16 mouse cellular contexts compared by ENCODE assay signal in the genomic region with DNA sequence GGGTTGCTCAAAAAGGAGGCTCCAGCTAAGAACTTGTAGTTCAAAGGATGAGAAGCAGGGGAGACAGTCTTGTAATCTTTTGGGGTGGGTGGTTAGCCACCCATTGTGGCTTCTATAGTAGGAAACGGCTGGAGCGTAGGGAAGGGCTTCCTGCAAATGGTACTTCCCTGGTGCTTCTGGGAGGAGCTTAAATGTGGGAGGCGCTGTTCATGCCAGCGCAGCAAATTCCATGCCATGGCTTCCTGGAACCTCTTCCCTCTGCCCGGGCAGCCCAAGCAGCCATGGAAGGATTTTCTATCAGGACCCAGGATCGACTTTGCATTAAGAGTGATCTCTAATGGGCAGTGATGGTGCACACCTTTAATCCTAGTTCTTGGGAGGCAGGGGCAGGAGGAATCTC. TPM values are rescaled to one million over a fixed set of nuclear protein-coding genes. Genes with fewer than 3 reads are reported as not detected.
DNase-seq lines count a peak whose midpoint lies in the region; ATAC-seq and TF ChIP-seq lines count a peak whose summit lies in the region.
"Had no signal": no experiment of that assay in that cellular context is flagged by ENCODE, and none has a peak within 500 bp of the region (broad histone marks: within the 10 kb centered on the region; RNA-seq: fewer than 3 reads in every experiment).

No protein-coding gene starts in this region.

- TF ChIP-seq POLR2A in kidney, adult 2 months (IDR thresholded peaks at IDR 0.05; ENCODE audit: low read depth, low read length) = no peak

- TF ChIP-seq CTCF in kidney, adult 2 months (conservative IDR thresholded peaks at IDR 0.05; ENCODE audit: insufficient read depth, insufficient read length, low read depth, low read length) = no peak

- peaks cover 16% of the 10 kb centered on the region for H3K4me1 ChIP-seq in kidney, adult 2 months (ENCODE audit: control insufficient read depth, insufficient read depth, low read length)
- H3K4me1 ChIP-seq in kidney, embryonic 15.5 days = peaks cover 21% of the 10 kb centered on the region
- peaks cover 0 to 3% of the 10 kb centered on the region in 2 experiments; a peak in 3 of 4 replicates for H3K4me1 ChIP-seq in ES-E14 (ENCODE audit: control insufficient read depth in 2 of 2, insufficient read depth in 2 of 2, low read length in 2 of 2, poor library complexity in 1 of 2)
- H3K4me1 ChIP-seq in midbrain, embryonic 10.5 days = no peaks in the 10 kb centered on the region
- H3K4me1 ChIP-seq: forebrain, embryonic 13.5 days had no signal

- no peak for ATAC-seq in kidney, embryonic 15.5 days (replicated peaks; ENCODE audit: low FRiP score)

- H3K9me3 ChIP-seq in kidney, embryonic 15.5 days (replicated peaks) = no peaks in the 10 kb centered on the region
- H3K9me3 ChIP-seq in ES-E14 (ENCODE audit: control insufficient read depth, insufficient read depth, low read depth, low read length) = no peaks in the 10 kb centered on the region
- no peaks in the 10 kb centered on the region for H3K9me3 ChIP-seq in midbrain, embryonic 10.5 days (replicated peaks)
- H3K9me3 ChIP-seq: embryonic facial prominence, embryonic 13.5 days; forebrain, embryonic 13.5 days; heart, embryonic 15.5 days; hindbrain, embryonic 10.5 days had no signal

- no peak overlapping the region for H3K9ac ChIP-seq in kidney, embryonic 15.5 days
- no peak overlapping the region for H3K9ac ChIP-seq in ES-E14 (ENCODE audit: insufficient read depth, low read depth, low read length, poor library complexity, severe bottlenecking)
- H3K9ac ChIP-seq: embryonic facial prominence, embryonic 13.5 days; forebrain, embryonic 13.5 days; forebrain, postnatal 0 days; heart, embryonic 15.5 days; hindbrain, embryonic 14.5 days had no signal

- intact Hi-C loops in heart, postnatal 10 days (cut with DNase I) = loop anchor here (2.0 kb wide), 1 partner anchor 30 kb away; a partner anchor contains a TSS

- H3K27ac ChIP-seq in kidney, adult 2 months (ENCODE audit: insufficient read depth, low read depth, low read length) = no peak overlapping the region
- H3K27ac ChIP-seq in kidney, embryonic 15.5 days = no peak overlapping the region
- no peak overlapping the region for H3K27ac ChIP-seq in ES-E14 (ENCODE audit: insufficient read depth, low read depth, low read length, poor library complexity, severe bottlenecking)
- H3K27ac ChIP-seq in midbrain, embryonic 10.5 days (replicated peaks) = no peak overlapping the region
- H3K27ac ChIP-seq: embryonic facial prominence, embryonic 13.5 days; forebrain, embryonic 13.5 days; heart, adult 2 months; heart, embryonic 15.5 days; hindbrain, embryonic 10.5 days; hindbrain, embryonic 14.5 days had no signal

- in situ Hi-C loops in ES-E14 (cut with MboI; ENCODE audit: low sequenced_read_pairs in 2 of 2, unreplicated experiment in 2 of 2) = no loop called here

- no peak overlapping the region for H3K4me3 ChIP-seq in kidney, adult 2 months (ENCODE audit: insufficient read depth, low read depth, low read length)
- H3K4me3 ChIP-seq in kidney, embryonic 15.5 days (replicated peaks) = no peak overlapping the region
- H3K4me3 ChIP-seq in ES-E14 (ENCODE audit: insufficient read depth in 1 of 2, low read depth in 1 of 2, low read length in 2 of 2, poor library complexity in 1 of 2, severe bottlenecking in 1 of 2) = peak overlapping the region in 1 of 2 experiments; percentile 54; a peak in 1 of 4 replicates
- H3K4me3 ChIP-seq in midbrain, embryonic 10.5 days = no peak overlapping the region
- H3K4me3 ChIP-seq: embryonic facial prominence, embryonic 13.5 days; forebrain, embryonic 13.5 days; heart, adult 2 months; heart, embryonic 15.5 days; hindbrain, embryonic 10.5 days had no signal

- no peak overlapping the region for H3K4me2 ChIP-seq in kidney, embryonic 15.5 days
- H3K4me2 ChIP-seq: embryonic facial prominence, embryonic 13.5 days; forebrain, embryonic 13.5 days; heart, embryonic 11.5 days; heart, embryonic 15.5 days; hindbrain, embryonic 14.5 days had no signal

- H3K27me3 ChIP-seq in kidney, adult 2 months (replicated peaks; ENCODE audit: control insufficient read depth, insufficient read depth, low read length) = no peaks in the 10 kb centered on the region
- H3K27me3 ChIP-seq in kidney, embryonic 15.5 days = no peaks in the 10 kb centered on the region
- H3K27me3 ChIP-seq in midbrain, embryonic 10.5 days (ENCODE audit: low read depth, poor library complexity, severe bottlenecking) = no peaks in the 10 kb centered on the region
- H3K27me3 ChIP-seq: embryonic facial prominence, embryonic 13.5 days; forebrain, embryonic 13.5 days; heart, embryonic 15.5 days had no signal

- WGBS in kidney, adult 2 months = 53% methylated on average over 6 of the region's 6 CpGs
- 74% methylated on average over 6 of the region's 6 CpGs for WGBS in kidney, embryonic 15.5 days
- WGBS in midbrain, embryonic 10.5 days = 86% methylated on average over 6 of the region's 6 CpGs

- DNase-seq in kidney, adult 2 months = peak; percentile 65
- no peak for DNase-seq in kidney, adult 11 months
- peak; percentile 38 to 62 for DNase-seq in kidney, postnatal 36 days
- DNase-seq in ES-E14 (ENCODE audit: low read depth, low spot score) = no peak
- no peak for DNase-seq in midbrain, embryonic 10.5 days (ENCODE audit: low spot score)
- DNase-seq in heart, postnatal 10 days = no peak
- DNase-seq: cerebellum, adult 9-11 months had no signal

- no peaks in the 10 kb centered on the region for H3K36me3 ChIP-seq in kidney, adult 2 months (ENCODE audit: control insufficient read depth, insufficient read depth, low read length)
- peaks cover 31% of the 10 kb centered on the region for H3K36me3 ChIP-seq in kidney, embryonic 15.5 days
- peaks cover 6% of the 10 kb centered on the region; the same call in 1 of the 2 replicates for H3K36me3 ChIP-seq in ES-E14 (ENCODE audit: control insufficient read depth, insufficient read depth, low read length, poor library complexity, severe bottlenecking)
- H3K36me3 ChIP-seq in midbrain, embryonic 10.5 days = peaks cover 31% of the 10 kb centered on the region

TF ChIP-seq in ES-E14, 5 proteins besides CTCF, POLR2A, EP300 and RAD21:
- TF ChIP-seq ZNF384 (IDR thresholded peaks at IDR 0.05; ENCODE audit: low read depth, low read length) (no peak), ZC3H11A (IDR thresholded peaks at IDR 0.05; ENCODE audit: borderline replicate concordance, low read depth, low read length) (no peak), MAFK (IDR thresholded peaks at IDR 0.05; ENCODE audit: insufficient read depth, low read depth, low read length) (peak; percentile 73), CHD2 (IDR thresholded peaks at IDR 0.05; ENCODE audit: low read depth, low read length) (no peak), HCFC1 (IDR thresholded peaks at IDR 0.05; ENCODE audit: borderline replicate concordance, insufficient read depth, low read length) (no peak)
TF ChIP-seq in ES-E14: peak in this region for 1.

RNA-seq across cellular contexts. Expression of a gene that starts 8.3 kb away (rescaled TPM):
- polyA plus RNA-seq in kidney, adult 2 months (2012; rRNA removed) = 77.6 and 91.0 TPM in 2 replicates
- 121 and 131 TPM in 2 replicates for polyA plus RNA-seq in kidney, embryonic 15.5 days (2015; fragmentation: Nextera tagmentation; extraction: Ambion mirVana)
- 80.7 and 95.4 TPM in 2 replicates for total RNA-seq in ES-E14 (2012; rRNA removed)
- polyA plus RNA-seq in midbrain, embryonic 10.5 days (2016; fragmentation: Nextera tagmentation; extraction: Ambion mirVana) = 132 and 137 TPM in 2 replicates
- total RNA-seq in heart, postnatal 10 days (2021) = 10 to 100 TPM; 71.4 to 82.7 TPM

RNA-seq across cellular contexts. Expression of a gene that starts 8.3 kb away (rescaled TPM):
- 86.5 and 104 TPM in 2 replicates for polyA plus RNA-seq in kidney, adult 2 months (2012; rRNA removed)
- polyA plus RNA-seq in kidney, embryonic 15.5 days (2015; fragmentation: Nextera tagmentation; extraction: Ambion mirVana) = 202 and 204 TPM in 2 replicates
- 18.4 and 55.0 TPM in 2 replicates for total RNA-seq in ES-E14 (2012; rRNA removed)
- 175 and 199 TPM in 2 replicates for polyA plus RNA-seq in midbrain, embryonic 10.5 days (2016; fragmentation: Nextera tagmentation; extraction: Ambion mirVana)
- 100 to 1,000 TPM in 1 of 2 experiments, 10 to 100 TPM in 1; 89.1 to 105 TPM for total RNA-seq in heart, postnatal 10 days (2021)

RNA-seq across cellular contexts. Expression of a gene that starts 8.4 kb away (rescaled TPM):
- polyA plus RNA-seq in kidney, adult 2 months (2012; rRNA removed) = 7.4 and 8.7 TPM in 2 replicates
- 0.47 and 0.50 TPM in 2 replicates for polyA plus RNA-seq in kidney, embryonic 15.5 days (2015; fragmentation: Nextera tagmentation; extraction: Ambion mirVana)
- total RNA-seq in ES-E14 (2012; rRNA removed) = 1.7 and 1.9 TPM in 2 replicates
- 0.21 and 0.29 TPM in 2 replicates for polyA plus RNA-seq in midbrain, embryonic 10.5 days (2016; fragmentation: Nextera tagmentation; extraction: Ambion mirVana)
- 1 to 10 TPM; 7.4 to 8.1 TPM for total RNA-seq in heart, postnatal 10 days (2021)

RNA-seq across cellular contexts. Expression of a gene that starts 30.3 kb away (rescaled TPM):
- polyA plus RNA-seq in kidney, adult 2 months (2012; rRNA removed) = 37.1 and 37.5 TPM in 2 replicates
- 17.7 and 18.2 TPM in 2 replicates for polyA plus RNA-seq in kidney, embryonic 15.5 days (2015; fragmentation: Nextera tagmentation; extraction: Ambion mirVana)
- 15.8 and 22.1 TPM in 2 replicates for total RNA-seq in ES-E14 (2012; rRNA removed)
- 15.1 and 17.2 TPM in 2 replicates for polyA plus RNA-seq in midbrain, embryonic 10.5 days (2016; fragmentation: Nextera tagmentation; extraction: Ambion mirVana)
- 10 to 100 TPM; 11.7 to 13.9 TPM for total RNA-seq in heart, postnatal 10 days (2021)

RNA-seq across cellular contexts. Expression of a gene that starts 30.5 kb away (rescaled TPM):
- polyA plus RNA-seq in kidney, adult 2 months (2012; rRNA removed) = 0.90 and 1.3 TPM in 2 replicates
- 17.5 and 18.9 TPM in 2 replicates for polyA plus RNA-seq in kidney, embryonic 15.5 days (2015; fragmentation: Nextera tagmentation; extraction: Ambion mirVana)
- total RNA-seq in ES-E14 (2012; rRNA removed) = 19.7 and 25.5 TPM in 2 replicates
- polyA plus RNA-seq in midbrain, embryonic 10.5 days (2016; fragmentation: Nextera tagmentation; extraction: Ambion mirVana) = 22.4 and 24.5 TPM in 2 replicates
- total RNA-seq in heart, postnatal 10 days (2021) = 1 to 10 TPM; 2.4 TPM

Comparison
In these comparisons a context has a peak if more than half of its experiments do, and no peak if none do; other contexts are left out.
1. DNase-seq: peak in kidney, adult 2 months (single experiment) and kidney, postnatal 36 days (2 of 2); none in kidney, adult 11 months (single experiment), ES-E14 (single experiment), midbrain, embryonic 10.5 days (single experiment) and heart, postnatal 10 days (0 of 2).